In genomic region chr3:134237113-134237805, GRCm38 (mm10) we compare ENCODE assay signal across 11 mouse cellular contexts. TPM values are rescaled to one million over a fixed set of nuclear protein-coding genes. Genes with fewer than 3 reads are reported as not detected.
DNase-seq lines count a peak whose midpoint lies in the region; ATAC-seq and TF ChIP-seq lines count a peak whose summit lies in the region.
"Had no signal": no experiment of that assay in that cellular context is flagged by ENCODE, and none has a peak within 500 bp of the region (broad histone marks: within the 10 kb centered on the region; RNA-seq: fewer than 3 reads in every experiment).

No protein-coding gene starts in this region.

- no peaks in the 10 kb centered on the region for H3K36me3 ChIP-seq in kidney, embryonic 14.5 days (ENCODE audit: control insufficient read depth, insufficient read depth, low read length)
- no peaks in the 10 kb centered on the region for H3K36me3 ChIP-seq in embryonic facial prominence, embryonic 13.5 days
- no peaks in the 10 kb centered on the region for H3K36me3 ChIP-seq in intestine, embryonic 16.5 days (ENCODE audit: control insufficient read depth, insufficient read depth, low read length)
- H3K36me3 ChIP-seq: G1E had no signal

- TF ChIP-seq POLR2A in olfactory bulb, adult 2 months (IDR thresholded peaks at IDR 0.05; ENCODE audit: insufficient read depth, low read depth, low read length), result no peak

- H3K9me3 ChIP-seq in kidney, embryonic 14.5 days (ENCODE audit: control insufficient read depth, low read length), result no peaks in the 10 kb centered on the region
- H3K9me3 ChIP-seq in embryonic facial prominence, embryonic 13.5 days, result no peaks in the 10 kb centered on the region
- no peaks in the 10 kb centered on the region for H3K9me3 ChIP-seq in intestine, embryonic 16.5 days (ENCODE audit: control insufficient read depth, low read length)

- WGBS in kidney, embryonic 14.5 days, result 45% methylated on average over 3 of the region's 3 CpGs
- WGBS in embryonic facial prominence, embryonic 13.5 days, result 41% methylated on average over 3 of the region's 3 CpGs
- 69% methylated on average over 3 of the region's 3 CpGs for WGBS in intestine, embryonic 16.5 days
- 50% methylated on average over 3 of the region's 3 CpGs for WGBS in olfactory bulb, adult 2 months

- TF ChIP-seq CTCF in olfactory bulb, adult 2 months (IDR thresholded peaks at IDR 0.05; ENCODE audit: insufficient read depth, low read depth, low read length), result no peak

- ATAC-seq in kidney, embryonic 14.5 days (ENCODE audit: low FRiP score, low TSS enrichment), result no peak
- no peak for ATAC-seq in embryonic facial prominence, embryonic 13.5 days (ENCODE audit: insufficient number of reproducible peaks, insufficient read depth, low FRiP score, low TSS enrichment, low read depth)
- no peak for ATAC-seq in intestine, embryonic 16.5 days
- ATAC-seq: inflammation-experienced regulatory T-cells, adult 6 months had no signal

- peak overlapping the region; percentile 52 for H3K4me3 ChIP-seq in kidney, embryonic 14.5 days (ENCODE audit: low read length)
- peak overlapping the region; percentile 51 for H3K4me3 ChIP-seq in embryonic facial prominence, embryonic 13.5 days
- peak overlapping the region; percentile 57 for H3K4me3 ChIP-seq in intestine, embryonic 16.5 days (ENCODE audit: low read length)
- H3K4me3 ChIP-seq in olfactory bulb, adult 2 months (ENCODE audit: insufficient read depth, low read depth, low read length), result 0 out of 2 replicates have a peak overlapping the region, but pooled peaks have one; percentile 7

- H3K27me3 ChIP-seq in kidney, embryonic 14.5 days (ENCODE audit: control insufficient read depth, insufficient read depth, low read length), result no peaks in the 10 kb centered on the region
- H3K27me3 ChIP-seq in embryonic facial prominence, embryonic 13.5 days, result no peaks in the 10 kb centered on the region
- H3K27me3 ChIP-seq in intestine, embryonic 16.5 days (replicated peaks; ENCODE audit: control insufficient read depth, insufficient read depth, low read length), result no peaks in the 10 kb centered on the region

- H3K9ac ChIP-seq in kidney, embryonic 14.5 days (ENCODE audit: low read depth, low read length), result 0 out of 2 replicates have a peak overlapping the region, but pooled peaks have one; percentile 34
- 0 out of 2 replicates have a peak overlapping the region, but pooled peaks have one; percentile 41 for H3K9ac ChIP-seq in embryonic facial prominence, embryonic 13.5 days
- no peak overlapping the region for H3K9ac ChIP-seq in intestine, embryonic 16.5 days (ENCODE audit: low read depth, low read length)

- no peak for DNase-seq in kidney, adult 9 months
- DNase-seq in adrenal gland, postnatal 14 days, result no peak
- no peak for DNase-seq in lung, adult 18-20 months
- no peak for DNase-seq in MN1 (ENCODE audit: low spot score)
- DNase-seq: lung, postnatal 36 days had no signal

- H3K4me2 ChIP-seq in kidney, embryonic 14.5 days (replicated peaks; ENCODE audit: low read depth, low read length), result peak overlapping the region; percentile 53
- peak overlapping the region; percentile 65 for H3K4me2 ChIP-seq in embryonic facial prominence, embryonic 13.5 days
- H3K4me2 ChIP-seq in intestine, embryonic 16.5 days (ENCODE audit: low read depth, low read length), result no peak overlapping the region

- no peak overlapping the region for H3K27ac ChIP-seq in kidney, embryonic 14.5 days (ENCODE audit: low read depth, low read length)
- H3K27ac ChIP-seq in embryonic facial prominence, embryonic 13.5 days, result peak overlapping the region; percentile 85; the same call in 1 of the 2 replicates
- no peak overlapping the region for H3K27ac ChIP-seq in intestine, embryonic 16.5 days (ENCODE audit: low read length)
- H3K27ac ChIP-seq in olfactory bulb, adult 2 months (ENCODE audit: insufficient read depth, low read depth, low read length), result peak overlapping the region; percentile 40; the same call in 1 of the 2 replicates

- H3K4me1 ChIP-seq in kidney, embryonic 14.5 days (ENCODE audit: control insufficient read depth, insufficient read depth, low read length), result peaks cover 7% of the 10 kb centered on the region; the same call in 1 of the 2 replicates
- peaks cover 18% of the 10 kb centered on the region for H3K4me1 ChIP-seq in embryonic facial prominence, embryonic 13.5 days
- H3K4me1 ChIP-seq in intestine, embryonic 16.5 days (ENCODE audit: control insufficient read depth, insufficient read depth, low read length), result peaks cover 8% of the 10 kb centered on the region
- H3K4me1 ChIP-seq in olfactory bulb, adult 2 months (ENCODE audit: control insufficient read depth, insufficient read depth, low read length), result no peaks in the 10 kb centered on the region

RNA-seq across cellular contexts. Expression of gene Cxxc4, which starts 1.0 kb away (rescaled TPM):
- 8.4 and 9.0 TPM in 2 replicates for polyA plus RNA-seq in kidney, embryonic 14.5 days (2014; fragmentation: Nextera tagmentation; extraction: Ambion mirVana)
- 6.0 and 6.5 TPM in 2 replicates for polyA plus RNA-seq in embryonic facial prominence, embryonic 13.5 days (2015; fragmentation: Nextera tagmentation; extraction: Ambion mirVana)
- polyA plus RNA-seq in intestine, embryonic 16.5 days (2015; fragmentation: Nextera tagmentation; extraction: Ambion mirVana), result 2.3 and 2.4 TPM in 2 replicates
- not detected in 2 replicates for polyA plus RNA-seq in olfactory bulb, adult 2 months (2012; ENCODE audit: insufficient read depth, insufficient read length, low replicate concordance, missing spikeins)
- total RNA-seq in adrenal gland, postnatal 14 days (2021), result 5.8 and 8.0 TPM in 2 replicates
- polyA plus RNA-seq: G1E; inflammation-experienced regulatory T-cells, adult 6 months had no signal

Comparison
In these comparisons a context has a peak if more than half of its experiments do, and no peak if none do; other contexts are left out.
1. H3K27ac ChIP-seq: peak in embryonic facial prominence, embryonic 13.5 days (single experiment) and olfactory bulb, adult 2 months (single experiment); none in kidney, embryonic 14.5 days (single experiment) and intestine, embryonic 16.5 days (single experiment).
2. H3K4me3 ChIP-seq: peak in every context shown above with its lines; median percentile 57 in intestine, embryonic 16.5 days; 52 in kidney, embryonic 14.5 days; 51 in embryonic facial prominence, embryonic 13.5 days; 7 in olfactory bulb, adult 2 months.